In genomic region chr2:172934891-172935740, GRCm38 (mm10) we compare ENCODE assay signal across 8 mouse cellular contexts. TPM values are rescaled to one million over a fixed set of nuclear protein-coding genes. Genes with fewer than 3 reads are reported as not detected.
DNase-seq lines count a peak whose midpoint lies in the region; ATAC-seq and TF ChIP-seq lines count a peak whose summit lies in the region.

No protein-coding gene starts in this region.

- no peaks in the 10 kb centered on the region for H3K36me3 ChIP-seq in heart, postnatal 0 days (replicated peaks; ENCODE audit: control insufficient read depth, insufficient read depth, low read length)
- H3K36me3 ChIP-seq in embryonic facial prominence, embryonic 13.5 days = no peaks in the 10 kb centered on the region
- H3K36me3 ChIP-seq in limb, embryonic 11.5 days (ENCODE audit: control insufficient read depth, insufficient read depth, low read length) = no peaks in the 10 kb centered on the region
- H3K36me3 ChIP-seq in neural tube, embryonic 15.5 days = no peaks in the 10 kb centered on the region

- WGBS in heart, postnatal 0 days = 8% methylated on average over 30 of the region's 30 CpGs
- WGBS in embryonic facial prominence, embryonic 13.5 days = 4% methylated on average over 30 of the region's 30 CpGs
- 2% methylated on average over 30 of the region's 30 CpGs for WGBS in limb, embryonic 11.5 days
- WGBS in neural tube, embryonic 15.5 days = 8% methylated on average over 30 of the region's 30 CpGs

- peak overlapping the region; percentile 31 for H3K4me2 ChIP-seq in heart, postnatal 0 days (ENCODE audit: low read depth, low read length)
- peak overlapping the region; percentile 91 for H3K4me2 ChIP-seq in embryonic facial prominence, embryonic 13.5 days
- H3K4me2 ChIP-seq in limb, embryonic 11.5 days (ENCODE audit: low read depth, severe bottlenecking) = peak overlapping the region; percentile 44
- H3K4me2 ChIP-seq in neural tube, embryonic 15.5 days = peak overlapping the region; percentile 48

- peak overlapping the region; percentile 34; the same call in 1 of the 2 replicates for H3K9ac ChIP-seq in heart, postnatal 0 days (replicated peaks; ENCODE audit: low read depth, low read length)
- H3K9ac ChIP-seq in embryonic facial prominence, embryonic 13.5 days = peak overlapping the region; percentile 65
- peak overlapping the region; percentile 13 for H3K9ac ChIP-seq in limb, embryonic 11.5 days (ENCODE audit: low read length)
- 0 out of 2 replicates have a peak overlapping the region, but pooled peaks have one; percentile 11 for H3K9ac ChIP-seq in neural tube, embryonic 15.5 days (replicated peaks)

- H3K27ac ChIP-seq in heart, postnatal 0 days (ENCODE audit: low read depth) = peak overlapping the region; percentile 84
- peak overlapping the region; percentile 93 for H3K27ac ChIP-seq in embryonic facial prominence, embryonic 13.5 days
- peak overlapping the region; percentile 64 for H3K27ac ChIP-seq in limb, embryonic 11.5 days (replicated peaks; ENCODE audit: low read depth, low read length)
- peak overlapping the region; percentile 43 for H3K27ac ChIP-seq in neural tube, embryonic 15.5 days (replicated peaks)
- no peak overlapping the region for H3K27ac ChIP-seq in left cerebral cortex, adult 2 months

- no peak for ATAC-seq in heart, postnatal 0 days (ENCODE audit: insufficient read depth, low read depth)
- no peak; the same call in 1 of the 2 replicates for ATAC-seq in embryonic facial prominence, embryonic 13.5 days (ENCODE audit: insufficient number of reproducible peaks, insufficient read depth, low FRiP score, low TSS enrichment, low read depth)
- no peak for ATAC-seq in limb, embryonic 11.5 days (ENCODE audit: insufficient number of reproducible peaks, low FRiP score, low TSS enrichment, low read depth)
- peak; percentile 33; the same call in 1 of the 2 replicates for ATAC-seq in neural tube, embryonic 15.5 days (ENCODE audit: low FRiP score)

- no peak for TF ChIP-seq CTCF in heart, postnatal 0 days (IDR thresholded peaks at IDR 0.05; ENCODE audit: low read depth)
- TF ChIP-seq CTCF in left cerebral cortex, adult 2 months (IDR thresholded peaks at IDR 0.05) = no peak

- no peak for DNase-seq in heart, postnatal 0 days (ENCODE audit: low spot score)
- DNase-seq in heart, postnatal 25 days (ENCODE audit: low spot score) = no peak
- peak; percentile 61 for DNase-seq in limb, embryonic 11.5 days (ENCODE audit: low spot score)
- DNase-seq in B cell, adult 2 months = no peak
- no peak for DNase-seq in frontal cortex, adult 2 months (ENCODE audit: extremely low spot score in 1 of 2, low spot score in 1 of 2)
- no peak for DNase-seq in left cerebral cortex, adult 2 months (ENCODE audit: extremely low spot score in 1 of 2, low spot score in 2 of 2)

- TF ChIP-seq EP300 in heart, postnatal 0 days (IDR thresholded peaks at IDR 0.05; ENCODE audit: low read depth) = no peak

- no peaks in the 10 kb centered on the region for H3K9me3 ChIP-seq in heart, postnatal 0 days (replicated peaks; ENCODE audit: control insufficient read depth, low read length)
- H3K9me3 ChIP-seq in embryonic facial prominence, embryonic 13.5 days = no peaks in the 10 kb centered on the region
- no peaks in the 10 kb centered on the region for H3K9me3 ChIP-seq in limb, embryonic 11.5 days (ENCODE audit: control insufficient read depth, low read length)
- no peaks in the 10 kb centered on the region for H3K9me3 ChIP-seq in neural tube, embryonic 15.5 days (replicated peaks)

- H3K4me1 ChIP-seq in heart, postnatal 0 days (ENCODE audit: control insufficient read depth, insufficient read depth) = peaks cover 36% of the 10 kb centered on the region
- H3K4me1 ChIP-seq in embryonic facial prominence, embryonic 13.5 days = peaks cover 83% of the 10 kb centered on the region
- H3K4me1 ChIP-seq in limb, embryonic 11.5 days (ENCODE audit: control insufficient read depth, insufficient read depth, low read length) = peaks cover 72% of the 10 kb centered on the region
- peaks cover 62% of the 10 kb centered on the region for H3K4me1 ChIP-seq in neural tube, embryonic 15.5 days

- intact Hi-C loops in heart, postnatal 25 days (cut with DNase I) = no loop called here
- intact Hi-C loops in left cerebral cortex, adult 2 months (cut with DNase I) = no loop called here

- peaks cover 43% of the 10 kb centered on the region for H3K27me3 ChIP-seq in heart, postnatal 0 days (ENCODE audit: control insufficient read depth, insufficient read depth, low read length)
- peaks cover 8% of the 10 kb centered on the region; the same call in 1 of the 2 replicates for H3K27me3 ChIP-seq in embryonic facial prominence, embryonic 13.5 days
- no peaks in the 10 kb centered on the region for H3K27me3 ChIP-seq in limb, embryonic 11.5 days (ENCODE audit: control insufficient read depth, insufficient read depth, low read length)
- H3K27me3 ChIP-seq in neural tube, embryonic 15.5 days (replicated peaks) = peaks cover 56% of the 10 kb centered on the region

- H3K4me3 ChIP-seq in heart, postnatal 0 days (ENCODE audit: low read depth, low read length) = no peak overlapping the region
- H3K4me3 ChIP-seq in embryonic facial prominence, embryonic 13.5 days = peak overlapping the region; percentile 34
- H3K4me3 ChIP-seq in limb, embryonic 11.5 days (ENCODE audit: low read depth, low read length) = 0 out of 2 replicates have a peak overlapping the region, but pooled peaks have one; percentile 12
- peak overlapping the region; percentile 19; the same call in 1 of the 2 replicates for H3K4me3 ChIP-seq in neural tube, embryonic 15.5 days (replicated peaks)
- no peak overlapping the region for H3K4me3 ChIP-seq in left cerebral cortex, adult 2 months

RNA-seq across cellular contexts. Expression of gene Bmp7, which starts 5.0 kb away (rescaled TPM):
- 51.3 and 60.3 TPM in 2 replicates for total RNA-seq in heart, postnatal 0 days (2014; rRNA removed; ENCODE audit: low replicate concordance)
- polyA plus RNA-seq in heart, postnatal 0 days (2015; fragmentation: Nextera tagmentation; extraction: Ambion mirVana) = 11.8 TPM in 2 replicates
- total RNA-seq in heart, postnatal 25 days (2021) = 1 to 10 TPM in 1 of 2 experiments, under 1 TPM in 1; 0.83 to 1.6 TPM
- 41.6 and 43.6 TPM in 2 replicates for polyA plus RNA-seq in embryonic facial prominence, embryonic 13.5 days (2015; fragmentation: Nextera tagmentation; extraction: Ambion mirVana)
- 38.1 and 40.9 TPM in 2 replicates for polyA plus RNA-seq in limb, embryonic 11.5 days (2014; fragmentation: Nextera tagmentation; extraction: Ambion mirVana)
- 13.4 and 13.7 TPM in 2 replicates for polyA plus RNA-seq in neural tube, embryonic 15.5 days (2015; fragmentation: Nextera tagmentation; extraction: Ambion mirVana)
- 17.9 and 19.8 TPM in 2 replicates for polyA plus RNA-seq in frontal cortex, adult 2 months (2012; rRNA removed)
- total RNA-seq in left cerebral cortex, adult 2 months (2021) = 10 to 100 TPM in 1 of 2 experiments, 1 to 10 TPM in 1; 9.6 to 13.9 TPM

RNA-seq across cellular contexts. Expression of gene Spo11, which starts 42.4 kb away (rescaled TPM):
- 19.1 TPM in 1 of 2 replicates, not detected in the other for total RNA-seq in heart, postnatal 0 days (2014; rRNA removed; ENCODE audit: low replicate concordance)
- 0.18 TPM in 1 of 2 replicates, not detected in the other for polyA plus RNA-seq in heart, postnatal 0 days (2015; fragmentation: Nextera tagmentation; extraction: Ambion mirVana)
- not detected for total RNA-seq in heart, postnatal 25 days (2021)
- 2.8 and 3.9 TPM in 2 replicates for polyA plus RNA-seq in embryonic facial prominence, embryonic 13.5 days (2015; fragmentation: Nextera tagmentation; extraction: Ambion mirVana)
- 0.95 and 1.7 TPM in 2 replicates for polyA plus RNA-seq in limb, embryonic 11.5 days (2014; fragmentation: Nextera tagmentation; extraction: Ambion mirVana)
- polyA plus RNA-seq in neural tube, embryonic 15.5 days (2015; fragmentation: Nextera tagmentation; extraction: Ambion mirVana) = 0.44 and 1.1 TPM in 2 replicates
- polyA plus RNA-seq in frontal cortex, adult 2 months (2012; rRNA removed) = 0.76 and 1.0 TPM in 2 replicates
- total RNA-seq in left cerebral cortex, adult 2 months (2021) = under 1 TPM; 0.30 to 0.86 TPM

Comparison
In these comparisons a context has a peak if more than half of its experiments do, and no peak if none do; other contexts are left out.
1. H3K4me2 ChIP-seq: peak in every context shown above with its lines; median percentile 91 in embryonic facial prominence, embryonic 13.5 days; 48 in neural tube, embryonic 15.5 days; 44 in limb, embryonic 11.5 days; 31 in heart, postnatal 0 days.
2. H3K4me3 ChIP-seq: peak in embryonic facial prominence, embryonic 13.5 days (single experiment), limb, embryonic 11.5 days (single experiment) and neural tube, embryonic 15.5 days (single experiment); none in heart, postnatal 0 days (single experiment) and left cerebral cortex, adult 2 months (single experiment).
3. H3K9ac ChIP-seq: peak in every context shown above with its lines; median percentile 65 in embryonic facial prominence, embryonic 13.5 days; 34 in heart, postnatal 0 days; 13 in limb, embryonic 11.5 days; 11 in neural tube, embryonic 15.5 days.